Comparison of ENCODE assay signal across 7 mouse cellular contexts in genomic region chr4:137744433-137744918, GRCm38 (mm10). TPM values are rescaled to one million over a fixed set of nuclear protein-coding genes. Genes with fewer than 3 reads are reported as not detected.
DNase-seq lines count a peak whose midpoint lies in the region; ATAC-seq and TF ChIP-seq lines count a peak whose summit lies in the region.

No protein-coding gene starts in this region.

- H3K27ac ChIP-seq in hindbrain, embryonic 11.5 days (ENCODE audit: low read depth, low read length), result no peak overlapping the region
- H3K27ac ChIP-seq in hindbrain, embryonic 12.5 days, result no peak overlapping the region
- no peak overlapping the region for H3K27ac ChIP-seq in forebrain, embryonic 15.5 days (replicated peaks)

- no peaks in the 10 kb centered on the region for H3K36me3 ChIP-seq in hindbrain, embryonic 11.5 days (ENCODE audit: control insufficient read depth, insufficient read depth, low read length)
- no peaks in the 10 kb centered on the region for H3K36me3 ChIP-seq in hindbrain, embryonic 12.5 days
- peaks cover 88% of the 10 kb centered on the region for H3K36me3 ChIP-seq in E14TG2a.4 (ENCODE audit: insufficient read depth, low read length)
- no peaks in the 10 kb centered on the region for H3K36me3 ChIP-seq in forebrain, embryonic 15.5 days

- ATAC-seq in hindbrain, embryonic 11.5 days (ENCODE audit: low FRiP score), result 0 out of 2 replicates have a peak, but pooled peaks have one; percentile 33
- no peak for ATAC-seq in hindbrain, embryonic 12.5 days (ENCODE audit: low FRiP score)
- peak; percentile 41; the same call in 1 of the 2 replicates for ATAC-seq in forebrain, embryonic 15.5 days (replicated peaks)

- no peak overlapping the region for H3K9ac ChIP-seq in hindbrain, embryonic 11.5 days (ENCODE audit: low read depth, low read length)
- no peak overlapping the region for H3K9ac ChIP-seq in hindbrain, embryonic 12.5 days
- H3K9ac ChIP-seq in forebrain, embryonic 15.5 days (replicated peaks), result no peak overlapping the region

- no peak overlapping the region for H3K4me2 ChIP-seq in hindbrain, embryonic 11.5 days (replicated peaks; ENCODE audit: low read depth, low read length)
- H3K4me2 ChIP-seq in hindbrain, embryonic 12.5 days (replicated peaks), result no peak overlapping the region
- H3K4me2 ChIP-seq in forebrain, embryonic 15.5 days (replicated peaks), result no peak overlapping the region

- no peaks in the 10 kb centered on the region for H3K27me3 ChIP-seq in hindbrain, embryonic 11.5 days (ENCODE audit: control insufficient read depth, insufficient read depth, low read length)
- H3K27me3 ChIP-seq in hindbrain, embryonic 12.5 days, result no peaks in the 10 kb centered on the region
- no peaks in the 10 kb centered on the region for H3K27me3 ChIP-seq in E14TG2a.4 (ENCODE audit: insufficient read depth, low read length)
- no peaks in the 10 kb centered on the region for H3K27me3 ChIP-seq in forebrain, embryonic 15.5 days

- H3K9me3 ChIP-seq in hindbrain, embryonic 11.5 days (ENCODE audit: control insufficient read depth, low read length), result no peaks in the 10 kb centered on the region
- H3K9me3 ChIP-seq in hindbrain, embryonic 12.5 days (replicated peaks), result no peaks in the 10 kb centered on the region
- no peaks in the 10 kb centered on the region for H3K9me3 ChIP-seq in E14TG2a.4 (ENCODE audit: low read length)
- no peaks in the 10 kb centered on the region for H3K9me3 ChIP-seq in forebrain, embryonic 15.5 days

- peak; percentile 49 for DNase-seq in hindbrain, embryonic 11.5 days (ENCODE audit: low spot score)
- peak; percentile 65 for DNase-seq in 3134 (ENCODE audit: extremely low read depth, insufficient read length, low spot score)
- peak; percentile 68 for DNase-seq in testis, postnatal 10 days (ENCODE audit: low spot score)
- no peak for DNase-seq in urinary bladder, adult 18-20 months (ENCODE audit: low spot score in 2 of 2)

- TF ChIP-seq CTCF in E14TG2a.4 (conservative IDR thresholded peaks at IDR 0.05; ENCODE audit: low read length), result peak; percentile 66

- 65% methylated on average over 13 of the region's 13 CpGs for WGBS in hindbrain, embryonic 11.5 days
- WGBS in hindbrain, embryonic 12.5 days, result 64% methylated on average over 13 of the region's 13 CpGs
- 59% methylated on average over 13 of the region's 13 CpGs for WGBS in forebrain, embryonic 15.5 days

- H3K4me3 ChIP-seq in hindbrain, embryonic 11.5 days (ENCODE audit: low read depth, low read length), result no peak overlapping the region
- H3K4me3 ChIP-seq in hindbrain, embryonic 12.5 days, result no peak overlapping the region
- H3K4me3 ChIP-seq in E14TG2a.4 (replicated peaks; ENCODE audit: low read length), result no peak overlapping the region
- no peak overlapping the region for H3K4me3 ChIP-seq in forebrain, embryonic 15.5 days

- H3K4me1 ChIP-seq in hindbrain, embryonic 11.5 days (replicated peaks; ENCODE audit: control insufficient read depth, insufficient read depth, low read length), result no peaks in the 10 kb centered on the region
- H3K4me1 ChIP-seq in hindbrain, embryonic 12.5 days, result peaks cover 6% of the 10 kb centered on the region; the same call in 1 of the 2 replicates
- peaks cover 50% of the 10 kb centered on the region for H3K4me1 ChIP-seq in E14TG2a.4 (replicated peaks; ENCODE audit: low read depth, low read length)
- H3K4me1 ChIP-seq in forebrain, embryonic 15.5 days, result peaks cover 1% of the 10 kb centered on the region; the same call in 1 of the 2 replicates

RNA-seq across cellular contexts. Expression of gene Alpl, which starts 51.7 kb away (rescaled TPM):
- polyA plus RNA-seq in hindbrain, embryonic 11.5 days (2014; fragmentation: Nextera tagmentation; extraction: Ambion mirVana), result 17.4 and 21.2 TPM in 2 replicates
- 13.6 and 15.9 TPM in 2 replicates for polyA plus RNA-seq in hindbrain, embryonic 12.5 days (2016; fragmentation: Nextera tagmentation; extraction: Ambion mirVana)
- polyA plus RNA-seq in forebrain, embryonic 15.5 days (2015; fragmentation: Nextera tagmentation; extraction: Ambion mirVana), result 6.5 and 8.1 TPM in 2 replicates

Comparison
In these comparisons a context has a peak if more than half of its experiments do, and no peak if none do; other contexts are left out.
1. DNase-seq: peak in hindbrain, embryonic 11.5 days (single experiment), 3134 (single experiment) and testis, postnatal 10 days (single experiment); none in urinary bladder, adult 18-20 months (0 of 2).